Mouse (Mus musculus): ENCODE data around the gene Gm12790. TPM values are rescaled to one million over a fixed set of nuclear protein-coding genes. Genes with fewer than 3 reads are reported as not detected.

Gene Gm12790
- not detected for polyA plus RNA-seq (2017; shearing (Covaris generic))

DNA sequence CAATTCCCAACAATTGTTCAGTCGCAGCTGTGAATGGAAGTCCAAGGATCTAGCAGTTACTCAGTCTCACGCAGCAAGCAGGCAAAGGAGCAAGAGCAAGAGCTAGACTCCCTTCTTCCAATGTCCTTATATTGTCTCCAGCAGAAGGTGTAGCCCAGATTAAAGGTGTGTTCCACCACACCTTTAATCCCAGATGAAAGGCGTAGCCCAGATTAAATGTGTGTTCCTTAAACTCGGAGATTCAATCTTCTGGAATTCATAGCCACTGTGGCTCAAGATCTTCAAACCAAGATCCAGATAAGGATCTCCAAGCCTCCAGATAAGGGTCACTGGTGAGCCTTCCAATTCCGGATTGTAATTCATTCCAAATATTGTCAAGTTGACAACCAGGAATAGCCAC is at the start of gene Gm12790:
TSS of gene Gm12790 (minus strand) at position 101 of the 400 bp plus-strand sequence.

GRCm38 (mm10) chr4:101986326-101986725 is 5.5 kb upstream of the Gm12790 start, which contains the start of gene Gm12789:
TSS of gene Gm12789 (plus strand) at chr4:101986626.

DNA sequence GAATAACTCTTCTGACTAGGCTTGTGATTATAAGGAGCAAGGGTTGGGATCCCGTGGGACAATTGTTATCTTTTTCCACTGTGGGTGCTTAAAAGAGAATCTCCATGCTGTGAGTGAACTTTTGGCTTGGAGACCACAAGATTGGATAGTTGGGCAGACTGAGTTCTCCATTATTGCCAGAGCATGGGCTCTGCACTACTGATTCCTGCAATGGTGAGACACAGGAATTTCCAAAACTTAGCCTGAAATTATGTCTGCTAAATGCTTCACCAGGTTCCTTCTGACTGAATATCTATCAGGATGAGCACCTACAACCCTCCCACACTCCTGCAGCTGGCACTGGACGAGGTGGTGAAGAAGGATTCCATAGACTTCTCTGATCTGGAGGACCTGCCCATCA is 40.7 kb downstream of the Gm12790 start, which contains the start of gene Gm12794:
TSS of gene Gm12794 (plus strand) at position 301 of the 400 bp plus-strand sequence.

Other genes with a start within 250 kb of the Gm12790 start
- gene B020004J07Rik, start 137.0 kb downstream of the Gm12790 start, polyA plus RNA-seq (2017; shearing (Covaris generic)): not detected
- gene C130073F10Rik, start 87.3 kb downstream of the Gm12790 start, polyA plus RNA-seq (2017; shearing (Covaris generic)): not detected
- gene Gm12800, start 71.9 kb downstream of the Gm12790 start, polyA plus RNA-seq (2017; shearing (Covaris generic)): not detected
- not detected for gene Gm12794, start 40.6 kb downstream of the Gm12790 start, polyA plus RNA-seq (2017; shearing (Covaris generic))
- not detected for gene Gm12789, start 5.6 kb upstream of the Gm12790 start, polyA plus RNA-seq (2017; shearing (Covaris generic))
- gene Pde4b, start 106.5 kb upstream of the Gm12790 start, polyA plus RNA-seq (2017; shearing (Covaris generic)): 72.3 TPM